Mouse (Mus musculus) embryo, embryonic 10 days (tissue): ENCODE measurements around the gene Cep63.

Source experiments
- DNase-seq: peaks from one replicate; pipeline ENCODE4 v3.0.0-alpha.2; 2015; ENCODE audit warnings: low spot score

Gene Cep63

DNA sequence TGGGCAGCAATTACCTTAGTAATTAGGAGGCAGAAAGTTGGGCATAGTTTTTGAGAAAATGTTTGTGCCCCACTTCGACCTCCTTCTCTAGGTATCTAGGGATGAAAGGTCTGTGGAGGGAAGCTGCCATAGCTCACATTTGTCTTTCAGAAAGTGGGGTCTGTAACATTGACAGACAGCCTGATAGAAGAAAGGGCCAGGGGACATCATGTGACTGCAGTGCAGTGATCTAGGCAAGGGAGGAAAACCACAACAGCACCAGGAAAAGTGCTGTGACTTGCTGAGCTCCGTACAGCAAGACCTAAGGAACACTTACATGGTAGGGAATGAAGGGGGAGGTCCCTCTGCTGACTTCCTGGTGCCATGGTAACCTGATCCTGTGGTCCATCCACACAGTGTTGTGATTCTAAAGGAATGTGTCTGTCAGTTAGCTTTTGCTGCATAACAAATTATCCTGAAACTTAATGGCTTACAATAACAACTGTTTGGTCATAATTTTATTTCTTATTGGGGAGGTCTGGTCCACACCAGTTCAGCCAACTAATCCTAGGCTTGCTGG lies 5.3 kb upstream of the Cep63 start:
- DNase-seq: no peak

- no peak for DNase-seq
Measured at GRCm38 (mm10) chr9:102629052-102629451, 2.7 kb upstream of the Cep63 start.

GRCm38 (mm10) chr9:102627442-102627841 lies 1.1 kb upstream of the Cep63 start:
- DNase-seq: no peak

DNA sequence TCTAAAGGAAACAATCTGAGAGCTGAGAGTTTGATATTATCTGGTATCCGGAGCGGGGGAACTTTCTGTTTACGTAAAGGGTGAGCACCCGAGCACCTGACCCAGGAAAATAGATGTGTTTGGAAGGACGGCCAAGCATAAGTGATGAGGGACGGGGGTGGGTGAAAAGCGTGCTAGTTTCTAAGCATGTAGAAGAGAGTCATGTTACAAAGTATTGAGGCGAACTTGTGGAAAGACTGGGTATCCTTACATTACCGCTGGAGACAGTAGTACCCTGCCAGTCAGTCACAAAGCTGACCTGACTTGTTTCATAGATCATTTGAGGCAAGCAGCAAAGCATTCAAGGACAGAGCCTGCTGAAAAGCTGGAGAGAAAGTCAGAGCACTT lies 498 bp upstream of the Cep63 start:
- no peak for DNase-seq

DNA sequence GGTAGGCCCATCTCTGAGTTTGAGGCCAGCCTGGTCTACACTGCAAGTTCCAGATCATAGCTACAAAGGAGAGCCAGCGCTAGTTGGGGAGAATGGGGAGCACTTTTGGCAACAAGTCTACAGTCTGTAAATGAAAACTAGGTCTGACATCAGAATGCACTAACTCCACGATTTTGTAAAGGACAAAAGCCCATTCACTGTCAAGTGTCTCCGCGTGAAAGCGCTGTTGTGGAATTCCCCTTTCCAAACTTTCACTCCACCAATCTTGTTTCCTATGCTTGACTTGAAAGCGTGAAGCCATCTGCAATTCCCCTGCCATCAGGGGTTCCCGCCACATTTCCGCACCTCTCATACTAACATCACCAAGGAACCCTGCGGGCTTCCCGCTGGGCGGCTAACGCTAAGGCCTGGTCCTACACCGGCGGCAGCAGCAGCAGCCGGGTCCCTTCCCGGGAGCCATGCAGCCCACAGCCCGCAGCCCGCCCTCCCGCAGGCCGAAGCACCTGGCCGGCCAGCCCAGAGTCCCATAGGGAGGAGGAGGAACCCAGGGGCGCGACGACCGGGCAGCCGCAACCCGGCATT lies 842 bp downstream of the Cep63 start:
- peak; percentile 52 for DNase-seq

GRCm38 (mm10) chr9:102623581-102623980 lies 2.8 kb downstream of the Cep63 start:
- DNase-seq: no peak

GRCm38 (mm10) chr9:102622876-102623275 lies 3.5 kb downstream of the Cep63 start:
- DNase-seq: no peak

DNA sequence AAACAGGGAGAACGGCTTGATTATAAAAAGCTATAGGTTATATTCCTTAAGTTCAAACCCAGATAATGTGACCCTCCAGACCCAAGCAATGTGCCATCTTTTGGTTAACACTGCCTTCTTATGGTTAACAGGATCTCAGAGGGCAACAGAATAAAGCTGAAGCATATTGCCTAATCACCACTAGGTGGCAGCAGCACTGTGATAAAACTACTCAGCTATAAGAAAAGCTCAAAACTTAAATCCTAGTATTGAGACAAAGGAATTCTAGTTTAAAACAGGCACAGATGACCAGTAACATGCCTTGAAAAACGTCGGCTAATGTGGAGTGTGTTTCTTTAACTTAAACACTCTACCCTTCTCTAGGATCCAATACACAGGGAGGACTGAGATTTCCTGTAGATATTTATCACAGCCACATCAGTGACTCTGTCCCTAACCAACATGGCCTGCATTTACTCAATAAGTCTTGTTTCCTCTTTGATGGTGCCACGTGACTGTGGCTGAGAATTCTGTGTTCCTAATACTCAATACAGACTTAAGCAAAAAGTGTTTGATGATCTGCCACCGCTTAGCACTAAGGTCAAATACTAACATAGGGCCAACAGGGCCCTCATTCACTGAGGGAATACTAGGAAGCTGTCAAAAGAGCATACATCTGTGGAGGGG lies 4.0 kb downstream of the Cep63 start:
- DNase-seq: peak; percentile 89

- no peak for DNase-seq
Measured at GRCm38 (mm10) chr9:102621385-102621784, 4.9 kb downstream of the Cep63 start.

- no peak for DNase-seq
Measured at GRCm38 (mm10) chr9:102616267-102616666, 10.1 kb downstream of the Cep63 start.

GRCm38 (mm10) chr9:102615071-102615470 lies 11.3 kb downstream of the Cep63 start:
- DNase-seq: no peak

- DNase-seq: no peak
Measured at GRCm38 (mm10) chr9:102609221-102609620, 17.1 kb downstream of the Cep63 start.

- DNase-seq: peak; percentile 17
Measured at GRCm38 (mm10) chr9:102607471-102607870, 18.9 kb downstream of the Cep63 start.

- no peak for DNase-seq
Measured at GRCm38 (mm10) chr9:102605162-102605561, 21.2 kb downstream of the Cep63 start.

DNA sequence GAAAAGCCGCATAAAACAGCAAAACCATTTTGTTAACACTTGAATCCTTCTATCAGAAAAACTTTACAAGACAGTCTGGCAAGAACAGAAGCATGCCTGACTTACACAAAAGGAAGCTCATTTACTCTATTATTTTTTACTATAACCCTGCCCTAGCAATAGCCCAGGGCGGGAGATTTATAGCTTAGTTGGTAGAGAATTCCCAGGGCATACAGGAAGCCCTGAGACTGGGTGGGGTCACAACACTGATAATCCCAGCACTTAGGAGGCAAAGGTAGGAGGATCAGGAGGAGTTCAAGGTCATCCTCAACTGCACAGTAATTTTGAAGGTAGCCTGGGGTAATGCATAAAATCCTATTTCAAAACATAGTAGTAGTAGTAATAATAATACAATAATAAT lies 24.7 kb downstream of the Cep63 start:
- no peak for DNase-seq

DNA sequence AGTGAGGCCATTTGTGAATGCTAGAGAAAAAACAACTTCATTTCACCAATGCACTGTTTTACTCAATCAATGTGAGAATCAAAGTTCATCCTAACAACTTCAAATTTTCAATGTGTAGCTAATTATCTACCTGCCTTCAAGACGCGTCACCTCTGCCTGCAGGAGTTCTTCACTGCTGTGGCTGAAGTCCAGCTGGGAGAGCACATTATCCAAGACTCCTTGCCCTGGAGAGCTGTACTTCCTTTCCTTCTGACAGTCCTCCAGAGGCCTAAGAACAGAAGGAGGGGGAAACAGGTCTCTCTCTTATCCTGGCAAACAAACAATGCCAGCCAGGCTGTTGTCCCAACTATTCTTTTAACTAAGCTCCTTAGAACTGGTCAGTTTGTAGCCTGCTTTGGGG lies 25.1 kb downstream of the Cep63 start:
- DNase-seq: no peak

DNA sequence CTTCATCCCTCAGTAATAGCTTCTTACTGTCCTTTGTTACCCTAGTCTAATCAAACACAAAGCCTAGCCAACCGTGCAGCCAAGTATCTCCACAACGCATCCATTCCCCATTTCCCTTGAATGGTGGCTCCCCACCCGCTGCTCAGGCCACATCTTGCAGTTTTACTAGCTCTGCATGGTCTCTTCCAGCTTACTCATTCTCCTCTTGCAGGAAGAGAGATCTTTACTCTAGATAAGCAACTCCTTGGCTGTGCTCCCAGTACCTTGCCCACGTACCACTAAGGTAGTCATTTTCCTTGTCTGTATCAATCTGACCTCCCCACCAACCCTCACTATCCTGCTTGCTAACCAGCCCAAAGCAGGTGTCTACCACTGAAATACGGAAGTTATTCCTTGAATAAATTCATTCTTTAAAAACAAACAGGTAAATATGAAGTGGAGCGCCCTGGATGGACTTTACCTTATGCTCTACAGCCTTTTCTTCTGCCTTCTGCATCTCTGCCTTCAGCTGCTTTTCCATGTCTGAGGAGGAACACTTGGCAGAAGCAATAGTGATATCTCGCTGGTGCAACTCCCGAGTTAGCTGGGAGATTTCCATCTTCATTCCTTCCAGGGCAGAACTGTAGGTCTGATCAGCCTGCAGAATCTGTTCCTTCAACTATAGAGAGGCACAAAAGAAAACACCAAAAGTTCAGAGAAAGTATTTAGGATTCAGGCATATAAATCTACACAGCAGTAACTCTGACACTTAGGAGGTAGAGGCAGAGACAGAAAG lies 30.5 kb downstream of the Cep63 start:
- DNase-seq: no peak

- peak; percentile 18 for DNase-seq
Measured at GRCm38 (mm10) chr9:102594667-102595393, 31.5 kb downstream of the Cep63 start.

DNA sequence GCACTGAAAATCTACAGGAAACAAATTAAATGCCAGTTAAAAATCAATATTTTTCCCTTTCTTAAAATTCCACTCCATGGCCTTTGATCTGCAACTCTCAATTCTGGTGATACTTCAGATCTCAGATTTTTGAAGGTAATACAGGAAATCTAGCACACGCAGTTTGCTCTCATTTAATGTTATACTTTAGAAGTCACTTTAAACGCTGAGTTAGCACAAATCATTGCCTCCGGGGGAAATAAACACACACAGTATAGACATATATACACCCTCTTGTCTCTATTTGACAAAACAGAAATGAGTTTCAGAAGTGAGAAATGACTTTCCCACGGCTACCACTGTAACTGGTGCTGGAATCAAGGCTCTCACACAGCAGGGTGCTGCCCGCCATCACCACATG lies 39.0 kb downstream of the Cep63 start:
- no peak for DNase-seq

DNA sequence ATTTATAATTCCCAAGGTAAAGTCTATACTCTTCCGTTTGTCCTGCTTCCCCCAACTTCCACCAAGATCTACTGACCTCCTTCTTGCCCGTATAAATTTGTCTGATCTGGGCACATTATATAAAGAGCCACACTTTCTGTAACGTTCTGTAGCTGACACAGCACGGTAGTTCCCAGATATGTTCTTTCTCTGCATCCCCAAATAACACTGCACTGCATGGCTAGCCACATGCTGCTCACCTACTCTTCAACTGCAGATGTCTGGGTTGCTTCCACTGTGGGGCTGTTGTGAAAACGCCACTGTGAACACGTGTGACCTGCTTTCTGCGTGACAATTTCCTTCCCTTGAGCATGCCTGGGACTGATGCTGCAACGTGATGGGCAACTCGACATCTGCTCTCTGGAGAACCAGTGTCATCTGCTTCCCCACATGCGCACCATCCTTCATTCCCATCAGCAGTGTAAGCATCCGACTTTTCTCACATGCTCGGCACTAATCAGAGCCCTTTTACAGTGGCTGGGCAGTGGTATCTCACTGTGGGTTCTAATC lies 44.3 kb downstream of the Cep63 start:
- DNase-seq: no peak

- no peak for DNase-seq
Measured at GRCm38 (mm10) chr9:102577480-102577879, 48.9 kb downstream of the Cep63 start.

GRCm38 (mm10) chr9:102572888-102573287 lies 53.4 kb downstream of the Cep63 start:
- DNase-seq: no peak
